In genomic region chr16:91825774-91826325, GRCm38 (mm10) we compare ENCODE assay signal across 8 mouse cellular contexts.
A peak's percentile ranks its signal among the peaks of the same experiment; 100 is the strongest.
DNase-seq lines count a peak whose midpoint lies in the region; ATAC-seq lines count a peak whose summit lies in the region.
"Had no signal": no experiment of that assay in that cellular context is flagged by ENCODE, and none has a peak within 500 bp of the region (broad histone marks: within the 10 kb centered on the region; RNA-seq: fewer than 3 reads in every experiment).

No protein-coding gene starts in this region.

- peaks cover 11% of the 10 kb centered on the region for H3K4me1 ChIP-seq in limb, embryonic 13.5 days

- H3K4me2 ChIP-seq in limb, embryonic 13.5 days (replicated peaks) = no peak overlapping the region

- no peaks in the 10 kb centered on the region for H3K27me3 ChIP-seq in limb, embryonic 13.5 days

- peaks cover 64% of the 10 kb centered on the region for H3K36me3 ChIP-seq in limb, embryonic 13.5 days

- no peak overlapping the region for H3K9ac ChIP-seq in limb, embryonic 13.5 days

- H3K4me3 ChIP-seq in limb, embryonic 13.5 days = no peak overlapping the region

- 75% methylated on average over 9 of the region's 9 CpGs for WGBS in limb, embryonic 13.5 days

- H3K27ac ChIP-seq in limb, embryonic 13.5 days = peak overlapping the region; percentile 68; the same call in 1 of the 2 replicates

- no peaks in the 10 kb centered on the region for H3K9me3 ChIP-seq in limb, embryonic 13.5 days

- peak; percentile 44 for DNase-seq in A20 (ENCODE audit: low read depth, low spot score)
- peak; percentile 92 for DNase-seq in CD4-positive helper T cell, adult 2 months (ENCODE audit: low read depth, low spot score)
- no peak for DNase-seq in left cerebral cortex, adult 9 months (ENCODE audit: low spot score in 2 of 2)
- no peak for DNase-seq in cerebellum, adult 8-10 months
- no peak for DNase-seq in cerebellum, adult 9-10 months
- DNase-seq: gastrocnemius, postnatal 10 days had no signal

- ATAC-seq in limb, embryonic 13.5 days (ENCODE audit: low FRiP score, low read depth) = no peak
- peak; percentile 98 for ATAC-seq in monocyte, adult 5-6 weeks (replicated peaks; ENCODE audit: insufficient number of reproducible peaks, low FRiP score, low TSS enrichment, poor library complexity, severe bottlenecking)

Comparison
In these comparisons a context has a peak if more than half of its experiments do, and no peak if none do; other contexts are left out.
1. DNase-seq: peak in A20 (single experiment) and CD4-positive helper T cell, adult 2 months (single experiment); none in left cerebral cortex, adult 9 months (0 of 2), cerebellum, adult 8-10 months (single experiment) and cerebellum, adult 9-10 months (single experiment).